Mouse (Mus musculus) midbrain, embryonic 10.5 days (tissue): ENCODE data around the gene Serp2. TPM values are rescaled to one million over a fixed set of nuclear protein-coding genes. Genes with fewer than 3 reads are reported as not detected.

Experiments
- DNase-seq: peaks from one replicate; pipeline ENCODE4 v3.0.0-alpha.2; 2017; ENCODE audit warnings: low spot score
- H3K27ac ChIP-seq: fragments of 300-500 bp; sonication (generic); replicated peaks from 2 replicates; pipeline ENCODE4 v1.5.1; 2016; ENCODE audit warnings: mild to moderate bottlenecking
- H3K27me3 ChIP-seq: fragments of 300-500 bp; sonication (generic); 2 replicates; pipeline ENCODE4 v1.6.1; 2016; ENCODE audit warnings: low read depth, mild to moderate bottlenecking; ENCODE audit not compliant: poor library complexity, severe bottlenecking
- H3K36me3 ChIP-seq: fragments of 300-500 bp; sonication (generic); 2 replicates; pipeline ENCODE4 v1.6.1; 2016; ENCODE audit warnings: mild to moderate bottlenecking, moderate library complexity
- H3K4me1 ChIP-seq: fragments of 300-500 bp; sonication (generic); 2 replicates; pipeline ENCODE4 v1.6.1; 2016
- H3K4me3 ChIP-seq: fragments of 300-500 bp; sonication (generic); 2 replicates; pipeline ENCODE4 v1.5.1; 2016; ENCODE audit warnings: mild to moderate bottlenecking, moderate library complexity
- H3K9me3 ChIP-seq: fragments of 300-500 bp; sonication (generic); replicated peaks from 2 replicates; pipeline ENCODE4 v1.6.1; 2016; ENCODE audit warnings: mild to moderate bottlenecking
- WGBS: fragments of 180-500 bp; shearing (Covaris S2); methylation state at CpG from one replicate; pipeline ENCODE4 v1.1.7; 2016; 5-methylcytosine and 5-hydroxymethylcytosine counted together
- polyA plus RNA-seq: library from polyadenylated mRNA; unstranded; fragments of >200 nt; fragmentation: Nextera tagmentation; extraction: Ambion mirVana; gene quantifications from 2 replicates; pipeline ENCODE4 v1.2.1, GENCODE M21; 2016

Serp2 gene
- polyA plus RNA-seq, 1 experiment from 2014 or later: 30.2 TPM

GRCm38 (mm10) chr14:76592090-76592489 is 35.4 kb upstream of the Serp2 start:
- Histone ChIP-seq H3K4me1 (peaks cover 4% of the 10 kb centered on the region; the same call in 1 of the 2 replicates), H3K4me3 (no peak overlapping the region), H3K27ac (no peak overlapping the region), H3K9me3 (no peaks in the 10 kb centered on the region), H3K36me3 (no peaks in the 10 kb centered on the region), H3K27me3 (no peaks in the 10 kb centered on the region)
- no peak for DNase-seq
- WGBS: 92% methylated on average over 6 of the region's 6 CpGs

- H3K9me3 ChIP-seq: no peaks in the 10 kb centered on the region
- no peaks in the 10 kb centered on the region for H3K4me1 ChIP-seq
- no peak overlapping the region for H3K4me3 ChIP-seq
- no peak for DNase-seq
- no peaks in the 10 kb centered on the region for H3K27me3 ChIP-seq
- 89% methylated on average over 7 of the region's 7 CpGs for WGBS
- H3K36me3 ChIP-seq: no peaks in the 10 kb centered on the region
- H3K27ac ChIP-seq: no peak overlapping the region
Observed at GRCm38 (mm10) chr14:76590134-76590533, 33.4 kb upstream of the Serp2 start.

GRCm38 (mm10) chr14:76589671-76590070 is 33.0 kb upstream of the Serp2 start:
- Histone ChIP-seq H3K27me3 (no peaks in the 10 kb centered on the region), H3K4me1 (no peaks in the 10 kb centered on the region), H3K36me3 (no peaks in the 10 kb centered on the region), H3K4me3 (no peak overlapping the region), H3K27ac (no peak overlapping the region), H3K9me3 (no peaks in the 10 kb centered on the region)
- 77% methylated on average over 1 of the region's 1 CpGs for WGBS
- DNase-seq: no peak

- DNase-seq: no peak
- no peaks in the 10 kb centered on the region for H3K4me1 ChIP-seq
- no peaks in the 10 kb centered on the region for H3K36me3 ChIP-seq
- WGBS: 46% methylated on average over 13 of the region's 13 CpGs
- H3K9me3 ChIP-seq: no peaks in the 10 kb centered on the region
- no peak overlapping the region for H3K27ac ChIP-seq
- H3K27me3 ChIP-seq: no peaks in the 10 kb centered on the region
- no peak overlapping the region for H3K4me3 ChIP-seq
Observed at GRCm38 (mm10) chr14:76585831-76586405, 29.2 kb upstream of the Serp2 start.

- Histone ChIP-seq H3K4me1 (no peaks in the 10 kb centered on the region), H3K27ac (no peak overlapping the region), H3K27me3 (no peaks in the 10 kb centered on the region), H3K36me3 (no peaks in the 10 kb centered on the region), H3K9me3 (no peaks in the 10 kb centered on the region), H3K4me3 (no peak overlapping the region)
- no peak for DNase-seq
- WGBS: 86% methylated on average over 7 of the region's 7 CpGs
Observed at GRCm38 (mm10) chr14:76583985-76584384, 27.3 kb upstream of the Serp2 start.

GRCm38 (mm10) chr14:76581974-76582922 is 25.6 kb upstream of the Serp2 start:
- 87% methylated on average over 6 of the region's 6 CpGs for WGBS

GRCm38 (mm10) chr14:76579660-76580061 is 23.0 kb upstream of the Serp2 start:
- Histone ChIP-seq H3K27ac (no peak overlapping the region), H3K4me1 (no peaks in the 10 kb centered on the region), H3K27me3 (no peaks in the 10 kb centered on the region), H3K9me3 (no peaks in the 10 kb centered on the region), H3K4me3 (no peak overlapping the region), H3K36me3 (no peaks in the 10 kb centered on the region)
- WGBS: 79% methylated on average over 2 of the region's 2 CpGs
- DNase-seq: no peak

More at GRCm38 (mm10) chr14:76581974-76582922, 25.6 kb upstream of the Serp2 start:
- no peaks in the 10 kb centered on the region for H3K4me1 ChIP-seq
- H3K4me3 ChIP-seq: no peak overlapping the region
- no peak for DNase-seq
- no peaks in the 10 kb centered on the region for H3K27me3 ChIP-seq
- no peaks in the 10 kb centered on the region for H3K9me3 ChIP-seq
- no peaks in the 10 kb centered on the region for H3K36me3 ChIP-seq
- H3K27ac ChIP-seq: no peak overlapping the region

GRCm38 (mm10) chr14:76577840-76578239 is 21.2 kb upstream of the Serp2 start:
- no peaks in the 10 kb centered on the region for H3K4me1 ChIP-seq

GRCm38 (mm10) chr14:76570292-76570691 is 13.6 kb upstream of the Serp2 start:
- Histone ChIP-seq H3K9me3 (no peaks in the 10 kb centered on the region), H3K27me3 (no peaks in the 10 kb centered on the region), H3K4me1 (peaks cover 10% of the 10 kb centered on the region), H3K27ac (no peak overlapping the region), H3K4me3 (no peak overlapping the region), H3K36me3 (no peaks in the 10 kb centered on the region)
- WGBS: 89% methylated on average over 7 of the region's 7 CpGs
- DNase-seq: no peak

More at GRCm38 (mm10) chr14:76577840-76578239, 21.2 kb upstream of the Serp2 start:
- H3K4me3 ChIP-seq: no peak overlapping the region
- H3K9me3 ChIP-seq: no peaks in the 10 kb centered on the region
- WGBS: 86% methylated on average over 2 of the region's 2 CpGs
- DNase-seq: no peak
- H3K27me3 ChIP-seq: no peaks in the 10 kb centered on the region
- H3K36me3 ChIP-seq: no peaks in the 10 kb centered on the region
- H3K27ac ChIP-seq: no peak overlapping the region

GRCm38 (mm10) chr14:76569271-76569961 is 12.7 kb upstream of the Serp2 start:
- Histone ChIP-seq H3K36me3 (no peaks in the 10 kb centered on the region), H3K9me3 (no peaks in the 10 kb centered on the region), H3K4me3 (no peak overlapping the region), H3K27me3 (no peaks in the 10 kb centered on the region), H3K27ac (no peak overlapping the region), H3K4me1 (peaks cover 10% of the 10 kb centered on the region)
- 61% methylated on average over 9 of the region's 9 CpGs for WGBS
- DNase-seq: peak; percentile 21

GRCm38 (mm10) chr14:76568548-76568947 is 11.9 kb upstream of the Serp2 start:
- no peak for DNase-seq
- no peaks in the 10 kb centered on the region for H3K9me3 ChIP-seq
- H3K4me1 ChIP-seq: peaks cover 10% of the 10 kb centered on the region
- 86% methylated on average over 9 of the region's 9 CpGs for WGBS
- H3K27ac ChIP-seq: no peak overlapping the region
- no peak overlapping the region for H3K4me3 ChIP-seq
- H3K27me3 ChIP-seq: no peaks in the 10 kb centered on the region
- H3K36me3 ChIP-seq: no peaks in the 10 kb centered on the region

- Histone ChIP-seq H3K27ac (no peak overlapping the region), H3K9me3 (no peaks in the 10 kb centered on the region), H3K27me3 (no peaks in the 10 kb centered on the region), H3K4me1 (peaks cover 10% of the 10 kb centered on the region), H3K36me3 (no peaks in the 10 kb centered on the region), H3K4me3 (no peak overlapping the region)
- WGBS: 52% methylated on average over 1 of the region's 1 CpGs
- no peak for DNase-seq
Observed at GRCm38 (mm10) chr14:76567280-76567679, 10.6 kb upstream of the Serp2 start.
